Mouse (Mus musculus) small intestine, adult 2 months (tissue): ENCODE measurements around the gene Rbm44.

Experiments used
- CTCF ChIP-seq: fragments of 200-500 bp; IDR thresholded peaks from 2 replicates; pipeline ENCODE4 v1.5.1; 2012; ENCODE audit warnings: low read depth, mild to moderate bottlenecking, control low read depth, inconsistent platforms, low read length, moderate library complexity, mixed read lengths; ENCODE audit not compliant: insufficient replicate concordance, insufficient read length; ENCODE audit errors: extremely low read depth
- POLR2A ChIP-seq: fragments of 200-500 bp; IDR thresholded peaks from 2 replicates; pipeline ENCODE4 v1.6.1; 2012; ENCODE audit warnings: low read depth, mild to moderate bottlenecking, control low read depth, inconsistent platforms, low read length, moderate library complexity

DNA sequence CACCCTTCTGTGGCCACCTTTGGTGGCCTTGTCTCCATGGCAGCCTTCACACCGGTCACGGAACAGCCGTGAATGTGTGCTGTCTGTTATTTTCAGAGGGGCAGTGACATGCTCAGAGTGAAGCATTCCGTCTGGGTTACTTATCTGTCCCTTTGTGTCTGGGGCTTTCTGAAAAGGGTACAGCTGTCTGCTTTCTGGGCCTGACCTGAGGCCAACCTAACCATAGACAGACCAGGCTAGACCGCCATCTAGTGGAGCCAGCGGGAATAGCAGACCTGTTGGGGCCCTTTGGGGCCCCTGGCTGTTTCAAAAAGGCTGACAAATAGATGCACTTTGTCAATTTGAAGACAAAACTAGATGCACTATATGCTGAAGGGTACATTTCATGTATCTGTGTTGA, 46.0 kb upstream of the Rbm44 start:
- TF ChIP-seq CTCF (peak; percentile 96; the same call in 1 of the 2 replicates), POLR2A (no peak)
